Mouse (Mus musculus) gastrocnemius, adult 2 months (tissue): ENCODE measurements around the gene Oaz3. TPM values are rescaled to one million over a fixed set of nuclear protein-coding genes. Genes with fewer than 3 reads are reported as not detected.
A peak's percentile ranks its signal among the peaks of the same experiment; 100 is the strongest.

Experiments used
- DNase-seq: peaks from one replicate; pipeline ENCODE4 v3.0.0; 2022
- H3K27ac ChIP-seq: fragments of 200-600 bp; 2 replicates; pipeline ENCODE4 v1.8.1; 2022; ENCODE audit warnings: mild to moderate bottlenecking
- H3K4me3 ChIP-seq: fragments of 200-600 bp; 2 replicates; pipeline ENCODE4 v1.8.1; 2022; ENCODE audit warnings: mild to moderate bottlenecking, moderate library complexity
- CTCF ChIP-seq: fragments of 200-600 bp; IDR thresholded peaks from 2 replicates; pipeline ENCODE4 v1.8.1; 2022; ENCODE audit warnings: antibody characterized with exemption, mild to moderate bottlenecking, moderate library complexity
- intact Hi-C: fragments of 180-260 bp; cut with DNase I; formaldehyde crosslinking; loops from one replicate; pipeline ENCODE4 v1.15.1; 2025
- long read RNA-seq, 2 experiments: library from polyadenylated mRNA; stranded (forward); transcript quantifications; one replicate each; pipeline ENCODE4 v2.0.0; 2021
- total RNA-seq, 2 experiments: library from RNA; stranded (reverse); gene quantifications; 2 replicates each; pipeline ENCODE4 v1.2.3; 2021

Oaz3 gene
- total RNA-seq: not detected
- long read RNA-seq, experiment 1: 0 reads
- long read RNA-seq, experiment 2: 0 reads

DNA sequence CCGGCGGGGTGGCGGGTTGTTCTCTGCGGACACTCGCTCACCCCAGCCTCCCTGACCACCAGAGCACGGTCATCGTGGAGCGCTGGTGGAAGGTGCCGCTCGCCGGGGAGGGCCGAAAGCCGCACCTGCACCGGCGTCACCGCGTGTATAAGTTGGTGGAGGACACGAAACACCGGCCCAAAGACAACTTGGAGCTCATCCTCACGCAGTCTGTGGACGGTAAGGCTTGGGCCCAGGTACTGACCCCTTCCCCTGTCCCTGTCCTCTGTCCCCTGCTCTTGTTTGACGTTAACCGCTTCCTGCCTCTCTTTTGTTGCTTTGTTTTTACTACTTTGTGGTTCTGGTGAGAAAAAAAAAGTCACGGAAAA lies at the start of gene Oaz3:
Gene Oaz3 (minus strand): TSS at position 319 of the 368 bp plus-strand sequence.
- no peak for DNase-seq
- intact Hi-C loops: loop anchor here (5.0 kb wide), 1 partner anchor 71 kb away; the partner anchor contains the start of gene Rorc
- TF ChIP-seq CTCF: no peak
- H3K27ac ChIP-seq: peak within 1 kb of the TSS; percentile 94
- H3K4me3 ChIP-seq: peak within 1 kb of the TSS; percentile 98

DNA sequence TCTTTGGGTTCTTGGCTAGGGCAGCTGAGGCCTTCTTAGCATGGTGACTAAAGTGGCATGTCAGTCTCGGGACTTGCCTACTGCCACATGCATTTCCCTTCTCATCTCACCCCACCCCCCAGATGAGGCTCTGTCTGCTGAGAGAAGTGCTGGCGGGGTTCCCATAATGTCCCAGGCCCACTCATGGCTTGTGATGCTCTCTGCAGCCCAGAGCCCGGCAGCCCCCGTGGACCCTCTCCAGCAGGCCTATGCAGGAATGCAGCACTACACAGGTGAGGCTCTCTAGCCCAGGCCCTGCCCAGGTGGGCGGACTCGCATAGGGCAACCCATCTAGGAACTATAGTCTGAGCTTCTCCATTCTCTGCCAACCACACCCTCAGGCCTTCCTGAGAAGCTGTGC lies 43.9 kb upstream of the Oaz3 start:
- no peak overlapping the region for H3K4me3 ChIP-seq
- no peak overlapping the region for H3K27ac ChIP-seq
- no peak for TF ChIP-seq CTCF
- DNase-seq: no peak
- intact Hi-C loops: no loop called here

DNA sequence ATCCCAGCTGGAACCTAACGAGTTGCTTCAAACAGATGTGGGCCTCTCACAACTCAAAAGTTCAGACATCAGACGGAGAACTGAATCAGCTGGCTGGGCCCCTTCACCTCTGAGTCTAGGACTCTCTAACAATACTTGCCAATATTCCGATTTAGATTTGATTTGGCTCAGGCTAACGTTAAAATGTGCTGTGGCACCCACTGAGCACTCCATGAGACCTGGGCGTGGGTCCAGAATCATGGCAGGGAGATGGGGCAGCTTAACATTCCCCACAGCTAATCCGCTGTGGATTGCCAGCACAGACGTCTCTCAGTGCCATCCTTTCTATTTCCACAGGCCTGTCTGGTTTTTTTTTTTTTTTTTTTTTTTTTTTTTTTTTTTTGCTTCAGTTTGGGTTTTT lies 42.2 kb upstream of the Oaz3 start:
- Histone ChIP-seq H3K27ac (no peak overlapping the region), H3K4me3 (no peak overlapping the region)
- intact Hi-C loops: no loop called here
- no peak for DNase-seq
- no peak for TF ChIP-seq CTCF

- no peak overlapping the region for H3K27ac ChIP-seq
- TF ChIP-seq CTCF: no peak
- intact Hi-C loops: no loop called here
- no peak for DNase-seq
- no peak overlapping the region for H3K4me3 ChIP-seq
Observed at GRCm38 (mm10) chr3:94483790-94484439, 40.2 kb upstream of the Oaz3 start.

GRCm38 (mm10) chr3:94482764-94483385 lies 39.2 kb upstream of the Oaz3 start:
- Histone ChIP-seq H3K4me3 (no peak overlapping the region), H3K27ac (peak overlapping the region; percentile 66; the same call in 1 of the 2 replicates)
- intact Hi-C loops: no loop called here
- TF ChIP-seq CTCF: no peak
- DNase-seq: peak; percentile 60

- TF ChIP-seq CTCF: no peak
- intact Hi-C loops: no loop called here
- Histone ChIP-seq H3K27ac (peak overlapping the region; percentile 66), H3K4me3 (no peak overlapping the region)
- peak; percentile 81 for DNase-seq
Observed at GRCm38 (mm10) chr3:94481429-94481828, 37.7 kb upstream of the Oaz3 start.

DNA sequence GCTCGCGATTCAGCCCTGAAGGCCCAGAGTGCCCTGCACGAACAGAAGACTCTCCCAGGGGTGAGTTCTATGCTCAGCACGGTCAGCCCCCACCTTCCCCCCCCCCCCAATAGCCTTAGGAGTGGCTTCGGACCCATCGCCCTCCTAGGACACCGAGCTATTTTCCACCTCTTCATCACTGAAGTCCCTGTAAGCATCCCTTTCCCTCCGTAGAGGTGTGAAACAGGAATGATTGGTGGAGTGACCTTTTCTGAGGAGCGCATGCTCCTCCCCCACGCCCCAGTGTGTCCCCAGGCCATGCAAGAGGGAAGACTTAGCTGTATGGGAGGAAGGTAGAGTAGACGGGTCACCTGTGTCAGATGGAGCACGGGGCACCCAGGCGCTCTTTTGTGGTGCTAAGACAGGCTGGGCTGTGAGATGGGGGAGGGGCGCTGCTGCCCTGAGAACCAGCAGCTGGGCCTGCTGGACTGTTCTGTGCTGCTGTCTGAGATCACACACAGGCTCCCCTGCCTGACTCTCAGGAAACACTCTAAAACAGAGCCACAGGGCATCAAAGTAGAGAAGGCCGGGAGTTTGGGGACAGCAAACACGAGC lies 36.7 kb upstream of the Oaz3 start, which contains the start of gene Riiad1:
Gene Riiad1 (minus strand): TSS at position 51 of the 594 bp plus-strand sequence.
- H3K27ac ChIP-seq: peak within 1 kb of the TSS; percentile 66; the same call in 1 of the 2 replicates
- no peak for TF ChIP-seq CTCF
- intact Hi-C loops: no loop called here
- H3K4me3 ChIP-seq: no peak within 1 kb of the TSS
- DNase-seq: no peak

DNA sequence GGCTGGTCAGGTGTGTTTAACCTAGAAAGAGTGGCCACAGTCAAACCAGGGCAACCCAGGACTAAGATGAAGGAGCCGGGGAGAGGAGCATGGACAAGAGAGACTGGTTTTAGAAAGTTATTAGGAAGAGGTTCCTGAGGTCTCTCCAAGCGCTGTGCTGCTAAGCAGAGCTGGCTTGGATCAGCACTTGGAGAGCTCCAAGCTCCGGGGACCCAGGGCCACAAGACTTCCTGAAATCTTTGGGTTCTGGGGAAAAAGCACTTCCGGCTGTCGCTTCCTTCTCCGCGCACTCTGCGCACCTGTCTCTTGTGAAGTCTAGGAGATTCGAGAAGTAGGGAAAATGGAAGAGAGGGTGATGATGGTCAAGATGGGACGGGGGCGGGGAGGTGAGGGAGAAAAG lies 35.8 kb upstream of the Oaz3 start:
- no peak for DNase-seq
- no peak for TF ChIP-seq CTCF
- intact Hi-C loops: no loop called here
- Histone ChIP-seq H3K27ac (no peak overlapping the region), H3K4me3 (no peak overlapping the region)

DNA sequence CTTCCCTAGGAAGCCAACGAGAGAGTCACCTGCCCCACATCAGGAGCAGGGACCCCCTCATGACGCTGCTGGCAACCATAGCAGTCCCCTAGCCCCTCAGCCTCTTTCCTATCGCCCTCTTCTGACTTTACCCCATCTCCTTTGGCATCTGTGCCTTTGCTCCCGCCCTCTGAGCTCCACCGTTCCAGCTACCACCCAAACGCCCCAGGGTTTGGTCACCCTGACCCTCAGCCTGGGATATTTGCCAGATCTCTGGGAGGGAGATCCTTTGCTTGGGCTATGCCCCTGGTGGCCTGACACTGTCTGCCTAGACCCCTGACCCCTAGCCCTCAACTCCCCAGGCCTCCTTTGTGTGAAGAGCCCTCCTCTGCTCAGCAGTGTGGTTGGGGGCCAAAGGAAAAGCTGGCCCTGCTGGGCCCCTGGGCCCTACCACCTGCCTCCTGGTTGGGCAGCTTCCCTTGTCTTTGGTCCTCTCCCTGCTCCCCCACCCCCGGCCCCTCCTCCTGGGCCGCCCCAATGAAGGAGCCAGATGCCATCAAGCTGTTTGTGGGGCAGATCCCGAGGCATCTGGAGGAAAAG lies 35.0 kb upstream of the Oaz3 start:
- Histone ChIP-seq H3K4me3 (no peak overlapping the region), H3K27ac (no peak overlapping the region)
- no peak for TF ChIP-seq CTCF
- no peak for DNase-seq
- intact Hi-C loops: no loop called here

- Histone ChIP-seq H3K27ac (no peak within 1 kb of the TSS), H3K4me3 (no peak within 1 kb of the TSS)
- TF ChIP-seq CTCF: no peak
- intact Hi-C loops: no loop called here
- DNase-seq: no peak
Observed at GRCm38 (mm10) chr3:94477981-94478422, 34.3 kb upstream of the Oaz3 start, which contains the start of gene Celf3. Celf3 (plus strand) TSS chr3:94478295.

DNA sequence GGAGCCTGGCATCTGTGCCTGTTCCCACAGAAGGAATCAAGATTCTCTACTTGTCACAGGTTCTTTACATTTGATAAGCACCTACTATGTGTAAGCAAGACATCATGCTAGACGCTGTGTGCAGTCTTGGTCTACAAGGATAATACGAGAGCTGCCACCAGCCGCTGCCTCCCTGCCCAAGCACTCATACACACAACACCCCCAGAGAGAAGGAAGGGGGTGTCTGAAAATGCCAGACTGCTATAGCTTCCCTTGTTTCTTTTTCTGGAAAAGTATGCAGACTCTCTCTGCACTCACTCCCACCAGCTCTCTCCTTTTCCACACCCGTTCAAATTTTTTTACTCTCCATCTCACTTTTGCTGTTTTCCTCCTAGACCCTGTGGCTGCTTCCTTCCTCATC lies 33.7 kb upstream of the Oaz3 start:
- no peak overlapping the region for H3K4me3 ChIP-seq
- DNase-seq: no peak
- intact Hi-C loops: no loop called here
- TF ChIP-seq CTCF: no peak
- H3K27ac ChIP-seq: no peak overlapping the region

- Histone ChIP-seq H3K4me3 (no peak overlapping the region), H3K27ac (no peak overlapping the region)
- DNase-seq: no peak
- intact Hi-C loops: no loop called here
- TF ChIP-seq CTCF: no peak
Observed at GRCm38 (mm10) chr3:94476301-94477035, 32.8 kb upstream of the Oaz3 start.
